Mouse (Mus musculus): ENCODE measurements around the gene Gm9844.
"Not testable (repeated sequence)": the region's sequence is repeated elsewhere in the genome, so short reads cannot be mapped to it uniquely, and the experiment has no call there.

Gene Gm9844

DNA sequence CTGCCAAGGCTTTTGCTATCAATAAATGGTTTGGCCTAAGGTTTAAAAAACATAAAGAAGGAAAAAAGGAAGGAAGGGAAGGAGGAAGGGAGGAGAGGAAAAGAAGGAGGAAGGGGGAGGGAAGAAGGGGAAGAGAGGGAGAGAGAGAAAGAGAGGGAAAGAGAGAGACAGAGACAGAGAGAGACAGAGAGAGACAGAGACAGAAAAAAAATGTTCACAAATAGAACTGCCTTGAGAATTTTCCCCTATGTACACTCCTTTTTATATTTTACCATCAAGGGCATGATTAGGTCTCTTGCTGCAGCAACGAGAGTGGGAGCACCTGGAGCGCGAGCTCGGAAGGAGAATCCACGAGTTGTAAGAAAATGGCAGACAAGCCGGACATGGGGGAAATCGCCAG, at the start of gene Gm9844:
Gene Gm9844, plus strand, starts transcription at position 301 of the 400 bp plus-strand sequence.
- in situ Hi-C loops (cut with MboI, MseI): no loop called here

DNA sequence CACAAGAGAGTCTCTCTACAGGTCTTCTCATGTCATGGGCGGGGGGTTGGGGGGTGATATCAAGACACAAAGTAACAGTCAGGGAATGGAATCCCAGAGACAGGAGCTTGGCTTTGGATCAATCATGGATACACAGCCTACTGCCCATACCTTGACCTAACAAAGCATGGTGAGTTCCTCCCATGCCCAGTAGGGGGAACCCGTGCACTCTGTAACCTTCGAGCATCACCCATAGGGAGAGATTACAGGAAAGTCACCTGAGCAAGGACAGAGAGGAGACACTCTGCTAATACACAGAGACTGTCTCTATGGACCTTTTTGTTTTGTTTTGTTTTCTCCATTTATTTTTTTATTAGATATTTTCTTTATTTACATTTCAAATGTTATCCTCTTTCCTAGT, 44.5 kb upstream of the Gm9844 start:
- in situ Hi-C loops (cut with MboI, MseI): no loop called here

DNA sequence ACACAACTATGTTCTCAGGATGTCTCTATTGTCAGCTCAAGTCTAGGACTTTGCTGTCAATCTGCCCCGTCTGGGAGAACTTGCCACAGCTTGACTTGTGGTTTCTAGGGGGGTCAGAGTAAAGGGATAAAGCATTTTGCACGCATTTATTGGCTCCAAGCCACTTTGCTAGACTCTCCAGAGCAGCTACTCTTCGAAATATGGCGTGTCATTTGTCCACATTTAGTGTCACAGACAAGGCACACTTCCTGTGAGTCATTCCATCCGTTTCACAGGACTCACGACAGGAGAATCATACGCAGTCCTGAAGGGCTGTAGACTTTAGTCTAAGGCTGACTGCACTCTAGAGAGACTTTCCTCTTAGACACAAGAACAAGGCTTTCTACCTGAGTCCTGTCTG, 37.6 kb upstream of the Gm9844 start:
- in situ Hi-C loops (cut with MboI, MseI): loop anchor here (5.0 kb wide), 1 partner anchor 143 kb away; no protein-coding TSS in a partner anchor

DNA sequence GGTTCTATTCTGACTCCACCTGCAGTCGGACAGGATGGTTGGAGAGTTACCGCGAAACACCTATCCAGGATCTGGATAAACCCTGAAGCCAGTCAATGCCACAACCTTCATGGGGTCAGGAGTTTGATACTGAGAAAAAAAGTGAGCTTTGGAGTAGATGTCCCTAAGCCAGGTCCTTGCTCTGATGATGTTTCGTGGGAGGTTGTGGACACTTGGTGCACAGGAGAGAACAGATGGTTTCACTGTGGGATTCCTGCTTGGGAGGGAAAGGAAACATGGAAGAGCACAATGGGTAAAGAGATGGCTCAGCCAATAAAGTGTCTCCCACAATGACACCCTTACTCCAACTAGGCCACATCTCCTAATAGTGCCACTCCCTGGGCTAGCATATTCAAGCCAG, 34.8 kb upstream of the Gm9844 start:
- in situ Hi-C loops (cut with MboI, MseI): no loop called here

DNA sequence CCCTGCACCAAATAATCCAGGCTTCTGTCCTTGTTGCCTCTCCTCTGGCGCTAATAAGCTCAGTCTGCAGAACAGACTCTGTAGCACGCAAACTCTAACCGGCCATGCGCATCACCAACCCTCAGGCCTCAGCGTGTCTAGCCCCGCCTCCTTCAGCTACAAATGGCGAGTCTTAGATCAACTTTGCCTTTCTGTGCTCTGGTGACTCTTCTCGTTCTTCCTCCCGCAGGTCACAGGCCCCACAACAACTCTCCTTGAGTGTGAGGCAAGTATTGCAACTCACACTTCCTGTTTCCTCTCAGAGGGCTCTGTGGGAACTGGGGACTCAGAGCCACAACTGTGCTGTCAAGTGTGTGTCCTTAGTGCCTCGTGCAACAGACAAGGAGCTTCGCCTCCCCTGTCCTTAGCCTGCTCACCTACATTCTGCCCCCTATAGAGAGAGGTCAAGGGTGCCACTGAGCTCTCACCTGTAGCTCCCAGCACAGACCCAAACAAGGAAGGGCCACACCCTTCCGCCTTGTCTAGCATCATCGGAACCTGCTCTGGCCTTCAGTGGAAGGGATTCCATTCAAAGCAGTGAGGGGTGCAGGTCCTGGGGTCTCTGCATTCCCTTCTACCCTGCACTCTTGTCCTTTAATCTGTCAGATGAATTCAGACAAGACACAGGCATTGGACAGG, 23.1 kb upstream of the Gm9844 start:
- in situ Hi-C loops (cut with MboI, MseI): loop anchor here (5.0 kb wide), 1 partner anchor 738 kb away; no protein-coding TSS in a partner anchor

DNA sequence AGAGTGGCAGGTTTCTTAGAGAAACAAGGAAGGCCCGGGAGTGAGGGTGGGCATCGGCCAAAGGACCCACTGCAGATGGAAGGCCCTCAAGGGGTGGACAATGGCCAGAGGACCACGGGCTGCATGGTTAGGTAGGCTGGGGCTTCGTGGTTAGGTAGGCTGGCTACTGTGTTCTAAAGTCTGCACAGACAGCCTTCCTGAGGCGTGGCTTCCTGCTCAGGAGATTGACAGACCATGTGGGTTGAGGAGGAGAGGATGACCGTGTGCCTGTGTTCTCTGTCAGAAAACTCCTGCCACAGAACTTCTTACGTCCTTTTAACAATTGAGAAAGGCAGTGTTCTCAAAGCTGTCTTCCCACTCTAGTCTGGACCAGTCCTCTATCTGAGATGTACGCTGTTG, 22.6 kb upstream of the Gm9844 start:
- in situ Hi-C loops (cut with MboI, MseI): loop anchor here (5.0 kb wide), 1 partner anchor 738 kb away; no protein-coding TSS in a partner anchor

DNA sequence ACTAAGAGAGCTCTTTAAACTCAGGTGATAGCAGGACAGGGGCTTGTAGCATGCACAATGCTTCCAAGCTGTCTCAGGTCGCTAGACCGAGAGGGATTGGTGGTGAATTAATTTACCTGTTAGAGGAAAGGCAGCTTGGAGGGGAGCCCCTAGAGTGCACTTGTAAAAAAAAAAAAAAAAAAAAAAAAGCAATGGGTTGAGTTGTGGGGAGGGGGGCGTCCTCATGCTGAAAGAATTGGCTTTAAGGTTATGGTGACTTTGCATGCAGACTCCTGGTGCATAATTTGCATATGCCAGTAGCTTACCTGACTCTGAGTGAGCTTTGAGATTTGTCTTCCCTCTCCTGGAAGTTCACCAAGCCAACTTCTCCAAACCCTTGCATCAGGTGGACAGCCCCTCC, 21.7 kb upstream of the Gm9844 start:
- in situ Hi-C loops (cut with MboI, MseI): no loop called here

DNA sequence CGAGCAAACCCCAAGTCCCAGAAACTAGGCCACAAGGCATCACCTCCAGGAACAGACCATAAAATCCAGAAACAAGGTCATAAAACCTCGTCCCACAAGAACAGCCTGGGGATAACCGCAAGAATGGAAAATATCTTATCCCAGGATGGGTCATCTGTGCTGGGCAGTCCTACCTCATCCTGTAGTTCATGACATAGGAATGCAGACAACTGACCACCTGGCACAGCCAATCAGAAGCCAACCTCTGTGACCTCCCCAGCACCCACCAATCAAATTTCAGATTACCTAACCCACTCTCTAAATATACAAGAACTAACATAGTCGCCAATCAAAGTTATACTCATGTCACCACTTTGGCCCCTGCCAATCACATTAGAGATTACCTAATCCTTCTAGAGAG, 21.0 kb upstream of the Gm9844 start:
- in situ Hi-C loops (cut with MboI, MseI): no loop called here

DNA sequence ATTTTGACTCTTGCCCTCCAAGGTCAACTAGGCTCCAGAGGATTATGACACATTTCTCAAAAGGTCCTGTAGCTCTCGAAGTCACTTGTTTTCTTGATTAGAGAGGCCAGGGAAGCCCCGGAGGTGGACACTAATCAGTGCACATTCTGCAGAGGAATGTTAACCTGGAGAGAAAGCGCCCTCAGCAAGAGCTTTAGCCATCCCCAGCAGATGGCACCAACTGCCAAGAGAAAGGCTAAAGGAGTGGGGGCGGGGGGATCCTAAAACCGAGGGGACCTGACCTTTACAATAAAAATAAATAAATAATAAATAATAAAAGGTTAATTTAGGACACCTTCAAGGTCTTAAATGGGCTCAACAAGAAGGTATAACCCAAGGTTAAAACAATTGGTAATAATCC, 17.9 kb upstream of the Gm9844 start:
- in situ Hi-C loops (cut with MboI, MseI): no loop called here

DNA sequence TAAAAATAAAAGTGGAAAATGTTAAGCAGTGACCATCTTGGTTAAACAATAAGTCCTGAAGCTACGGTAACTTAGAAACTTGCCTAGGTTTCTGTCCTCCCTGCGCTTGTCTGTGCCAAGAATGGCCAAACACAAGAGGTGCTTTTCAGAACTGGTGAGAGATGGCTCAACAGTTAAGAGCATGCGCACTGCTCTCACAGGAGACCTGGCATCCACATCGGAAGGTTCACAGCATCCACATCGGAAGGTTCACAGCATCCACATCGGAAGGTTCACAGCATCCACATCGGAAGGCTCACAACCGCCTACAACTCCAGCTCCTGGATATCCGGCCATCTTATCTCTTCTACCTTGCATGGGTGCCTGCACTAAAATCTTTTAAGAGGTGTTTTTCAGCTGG, 16.8 kb upstream of the Gm9844 start:
- in situ Hi-C loops (cut with MboI, MseI): no loop called here

DNA sequence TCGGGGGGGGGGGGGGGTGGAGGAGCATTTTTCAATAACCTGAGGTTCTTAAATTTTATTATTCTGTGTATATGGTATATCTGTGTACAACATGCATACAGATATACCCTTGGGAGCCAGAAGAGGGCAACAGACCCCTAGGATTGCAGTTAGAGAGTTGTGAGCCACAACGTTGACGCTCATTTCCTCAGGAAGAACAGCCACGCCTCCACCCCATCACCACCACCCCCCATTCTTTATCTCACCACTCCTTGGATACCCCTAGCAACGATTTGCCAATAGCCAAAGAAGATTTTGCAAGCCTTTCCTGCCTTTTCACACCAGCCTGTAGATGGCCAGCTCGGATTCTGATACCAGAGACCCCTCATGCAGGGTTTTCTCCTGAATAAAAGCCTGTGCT, 16.3 kb upstream of the Gm9844 start:
- in situ Hi-C loops (cut with MboI, MseI): no loop called here

DNA sequence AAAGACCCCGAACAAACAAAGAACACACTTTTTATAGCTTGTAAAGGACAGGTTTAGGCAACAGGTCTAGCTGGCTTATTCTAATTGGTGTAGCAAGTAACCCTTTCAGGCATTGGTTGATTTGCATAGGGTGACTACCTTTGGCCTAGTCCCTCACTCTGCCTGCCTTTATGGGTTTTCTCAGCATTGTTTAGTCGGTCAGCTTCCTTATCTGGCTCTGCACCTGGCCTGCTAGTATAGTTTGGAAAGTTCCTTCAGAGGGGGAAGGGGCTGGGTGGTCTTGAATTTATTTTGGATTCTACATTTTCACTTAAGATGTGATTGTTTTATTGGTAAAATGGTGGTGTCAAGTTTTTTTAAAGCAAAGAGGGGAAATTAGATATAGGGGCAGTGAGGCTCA, 15.4 kb upstream of the Gm9844 start:
- in situ Hi-C loops (cut with MboI, MseI): not testable (repeated sequence)

DNA sequence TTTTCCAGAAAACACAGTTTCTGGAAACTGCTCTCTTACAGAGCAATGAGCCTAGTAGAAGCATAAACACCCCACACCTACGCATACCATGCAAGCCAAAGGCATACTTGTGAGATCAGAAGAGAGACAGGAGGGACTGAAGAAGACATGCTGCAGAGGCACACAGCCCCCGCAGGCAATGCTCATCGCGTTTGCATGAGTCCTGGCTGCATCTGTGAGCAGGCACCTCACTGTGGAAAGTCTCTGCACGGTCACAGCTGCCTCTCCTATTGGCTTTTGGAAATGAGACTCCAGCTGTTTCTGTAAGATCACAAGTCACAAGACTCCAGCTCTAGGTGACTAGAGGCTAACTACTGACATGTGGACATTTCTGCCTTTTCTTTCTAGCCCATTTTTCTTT, 11.9 kb upstream of the Gm9844 start:
- in situ Hi-C loops (cut with MboI, MseI): no loop called here

DNA sequence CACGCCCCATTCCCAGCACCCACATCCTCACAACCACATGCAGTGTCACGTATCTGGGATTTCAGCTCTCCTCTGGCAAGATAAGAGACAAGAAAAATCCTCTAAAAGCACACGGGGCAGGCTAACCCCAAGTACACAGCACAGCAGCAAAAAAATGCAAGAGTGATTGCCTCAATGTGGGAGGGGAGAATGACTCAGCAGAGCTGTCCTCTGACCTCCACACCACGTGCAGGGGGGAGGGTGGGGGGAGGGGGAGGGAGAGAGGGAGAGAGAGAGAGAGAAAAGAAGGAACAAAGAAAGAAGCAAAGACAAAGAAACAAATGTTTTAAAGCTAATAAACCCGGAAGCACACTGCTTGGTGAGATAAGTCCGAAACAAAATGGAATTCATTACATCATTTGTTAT, 11.1 kb upstream of the Gm9844 start:
- in situ Hi-C loops (cut with MboI, MseI): no loop called here

DNA sequence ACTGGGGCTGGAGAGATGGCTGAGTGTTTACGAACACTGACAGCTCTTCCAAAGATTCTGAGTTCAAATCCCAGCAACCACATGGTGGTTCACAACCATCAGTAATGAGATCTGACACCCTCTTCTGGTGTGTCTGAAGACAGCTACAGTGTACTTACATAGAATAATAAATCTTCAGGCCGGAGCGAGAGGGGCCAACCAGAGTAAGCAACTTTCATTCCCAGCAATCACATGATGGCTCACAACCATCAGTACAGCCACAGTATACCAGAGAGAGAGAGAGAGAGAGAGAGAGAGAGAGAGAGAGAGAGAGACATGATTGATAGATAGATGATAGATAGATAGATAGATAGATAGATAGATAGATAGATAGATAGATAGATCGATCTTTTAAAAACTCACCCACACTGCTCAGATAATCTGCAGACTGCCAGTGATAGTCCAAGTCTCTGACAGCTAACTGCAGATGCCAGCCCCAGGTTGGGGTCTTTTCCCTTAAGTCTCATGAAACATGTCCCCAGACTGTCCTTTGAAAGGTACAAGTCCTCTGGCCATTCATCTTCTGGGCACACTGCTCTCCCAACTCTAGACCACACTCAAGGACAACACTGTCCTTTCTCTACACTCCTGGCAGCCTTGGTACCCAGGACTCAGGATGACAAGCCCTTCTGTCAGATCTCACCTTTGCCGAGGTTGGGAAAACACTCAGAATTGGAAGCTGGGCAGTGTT, 10.3 kb upstream of the Gm9844 start:
- in situ Hi-C loops (cut with MboI, MseI): no loop called here

DNA sequence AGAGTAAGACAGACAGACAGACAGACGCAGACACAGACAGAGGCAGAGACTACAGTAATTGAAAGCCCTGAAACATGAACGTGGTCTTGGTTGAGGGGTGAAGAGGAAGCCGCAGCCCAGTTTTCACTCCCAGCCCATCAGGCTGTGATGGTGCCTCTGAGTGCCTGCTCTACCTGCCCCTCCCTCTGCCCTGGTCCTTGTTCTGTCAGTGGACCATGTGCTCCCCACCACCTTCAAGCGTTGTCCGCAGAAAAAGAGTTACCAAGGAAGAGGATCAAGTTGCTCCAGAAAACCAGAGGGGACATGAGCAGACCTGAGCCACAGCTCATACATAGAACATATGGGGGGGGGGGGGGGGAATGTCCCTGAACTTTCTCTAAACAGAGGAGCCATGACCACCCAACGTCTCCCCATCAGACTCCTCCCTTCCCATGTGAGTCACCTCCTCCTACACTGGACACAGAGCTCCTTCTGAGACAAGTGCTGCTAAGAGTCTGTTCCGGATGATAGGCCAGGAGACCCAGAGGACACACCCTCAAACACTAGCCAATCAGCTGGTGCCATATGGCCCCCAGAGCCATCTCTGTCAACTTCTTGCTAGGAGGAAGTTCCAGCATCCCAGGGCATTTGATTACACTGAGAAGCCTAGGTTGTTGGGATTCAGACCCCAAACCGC, 9.3 kb upstream of the Gm9844 start:
- in situ Hi-C loops (cut with MboI, MseI): no loop called here

DNA sequence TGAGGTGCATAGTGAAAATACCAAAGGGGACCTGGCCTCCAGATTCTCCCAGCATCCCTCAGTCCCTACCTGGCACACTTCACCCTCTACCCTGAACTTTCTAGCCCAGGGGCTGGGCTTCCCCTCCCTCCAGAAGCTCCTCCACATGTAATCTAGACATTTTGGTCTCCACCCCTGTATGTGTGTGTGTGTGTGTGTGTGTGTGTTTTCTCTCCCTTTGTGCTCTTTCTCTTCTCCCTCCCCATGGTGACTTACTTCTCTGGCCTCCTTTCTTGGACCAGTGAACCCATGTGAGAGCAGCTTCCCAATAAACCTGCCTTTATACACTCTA, 8.8 kb upstream of the Gm9844 start:
- in situ Hi-C loops (cut with MboI, MseI): no loop called here

DNA sequence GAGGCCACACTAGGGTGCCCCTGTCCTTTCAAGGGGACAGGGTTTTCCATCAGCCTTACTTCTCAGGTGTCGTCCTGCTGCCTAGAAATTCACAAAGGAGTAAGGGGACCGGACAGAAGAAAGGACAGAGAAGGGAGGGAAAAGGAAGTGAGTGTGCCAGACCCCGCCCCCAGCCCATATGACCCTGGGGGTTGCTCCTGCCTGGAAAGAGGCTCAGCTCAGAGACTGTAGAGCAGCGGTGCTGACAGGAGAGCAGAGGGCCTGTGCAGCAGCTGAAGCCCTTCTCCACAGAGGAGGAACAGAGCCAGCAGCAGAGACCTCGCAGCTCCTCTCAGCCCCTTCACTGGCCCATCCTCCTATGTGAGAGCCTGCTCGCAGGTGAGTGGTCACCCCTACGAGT, 8.3 kb upstream of the Gm9844 start:
- in situ Hi-C loops (cut with MboI, MseI): no loop called here

DNA sequence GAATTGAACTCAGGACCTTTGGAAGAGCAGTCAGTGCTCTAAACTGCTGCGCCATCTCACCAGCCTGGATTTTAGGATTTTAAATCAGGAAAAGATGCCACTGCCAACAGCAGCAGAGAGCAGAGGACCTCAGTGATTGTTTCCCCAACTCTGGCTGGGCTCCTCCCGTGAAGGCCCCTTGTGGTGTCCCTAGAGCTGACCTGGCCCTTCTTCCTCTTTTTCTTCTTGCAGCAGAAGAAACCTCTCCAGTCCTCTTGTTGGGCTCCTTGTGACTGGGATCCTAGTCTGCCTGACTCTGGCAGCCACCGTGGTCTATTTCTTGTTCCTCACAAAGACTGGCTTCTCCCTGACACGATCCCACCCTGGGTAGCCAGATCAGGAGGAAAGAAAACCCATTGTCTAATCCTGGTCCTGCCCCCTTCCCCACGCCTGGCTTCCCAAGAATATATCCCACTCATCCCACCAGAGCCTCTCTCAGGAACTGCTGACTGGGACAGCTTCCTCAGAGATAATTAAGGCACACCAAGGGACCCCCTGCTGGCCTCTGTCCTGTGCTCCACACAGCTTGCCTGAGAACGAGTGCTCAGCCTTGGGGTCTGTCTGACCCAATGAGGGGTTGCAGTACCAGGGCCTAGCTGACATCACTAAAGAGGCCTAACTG, 5.4 kb upstream of the Gm9844 start:
- in situ Hi-C loops (cut with MboI, MseI): no loop called here

DNA sequence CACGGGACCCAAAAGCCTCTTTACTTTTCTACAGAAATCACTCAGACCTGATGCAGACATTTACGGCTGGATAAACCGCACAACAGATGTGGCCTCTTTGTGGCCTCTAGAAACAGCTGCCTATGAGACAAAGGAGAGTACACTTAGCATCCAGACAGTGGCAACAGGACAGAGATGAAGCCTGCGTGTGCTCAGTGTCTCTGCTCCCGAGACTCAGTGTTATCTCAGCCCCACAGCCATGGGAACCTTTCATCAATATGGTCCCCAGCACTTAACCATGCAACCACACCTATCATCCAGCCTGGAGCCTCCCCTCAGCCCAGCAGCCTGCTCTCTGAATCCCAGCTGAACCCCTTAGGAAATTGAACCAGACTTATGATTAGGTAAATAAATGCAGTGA, 2.8 kb upstream of the Gm9844 start:
- in situ Hi-C loops (cut with MboI, MseI): no loop called here

DNA sequence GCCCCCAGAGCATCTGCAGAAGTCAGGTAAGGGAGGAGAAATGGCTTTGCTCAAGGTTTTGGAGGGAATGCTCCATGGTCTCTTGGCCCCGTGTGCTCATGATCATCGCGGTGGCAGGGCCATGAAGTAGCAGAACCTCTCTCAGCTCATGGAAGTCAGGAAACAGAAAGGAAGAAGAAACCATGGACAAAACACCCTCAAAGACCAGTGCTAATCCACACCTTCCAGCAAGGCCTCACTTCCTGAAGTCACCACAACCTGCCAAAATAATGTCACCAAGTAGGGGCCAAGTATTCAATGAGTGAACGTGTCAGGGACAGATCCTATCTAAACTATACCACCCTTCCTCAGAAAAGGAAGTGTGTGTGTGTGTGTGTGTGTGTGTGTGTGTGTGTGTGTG, 840 bp downstream of the Gm9844 start:
- in situ Hi-C loops (cut with MboI, MseI): no loop called here

DNA sequence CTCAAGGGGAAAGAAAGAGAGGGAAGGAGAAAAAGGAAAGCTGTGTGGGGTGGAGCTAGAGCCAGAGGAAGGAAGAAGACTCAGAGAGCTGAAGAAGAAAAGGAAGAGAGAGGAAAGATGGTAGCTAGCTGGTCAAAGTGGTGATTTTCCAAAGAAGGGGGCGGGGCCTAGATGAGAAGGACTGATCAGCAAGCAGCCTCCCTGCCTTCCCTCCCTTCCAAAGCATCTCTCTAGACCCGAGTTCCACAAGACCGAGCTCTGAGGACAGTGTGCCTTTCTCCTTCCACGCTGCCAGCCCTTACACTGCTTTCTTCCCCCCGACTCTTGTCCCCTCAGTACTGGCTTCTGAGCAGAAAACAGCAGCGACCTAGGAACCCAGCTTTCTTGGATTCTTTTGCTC, 2.1 kb downstream of the Gm9844 start:
- in situ Hi-C loops (cut with MboI, MseI): no loop called here

Data from regulatory T cell (primary cell).